Mouse (Mus musculus) kidney, adult 8-10 months (tissue): ENCODE measurements around the gene Hsf2.

Source experiments
- DNase-seq, 2 experiments: peaks; one replicate each; pipeline ENCODE4 v3.0.0; 2022

The Hsf2 gene

DNA sequence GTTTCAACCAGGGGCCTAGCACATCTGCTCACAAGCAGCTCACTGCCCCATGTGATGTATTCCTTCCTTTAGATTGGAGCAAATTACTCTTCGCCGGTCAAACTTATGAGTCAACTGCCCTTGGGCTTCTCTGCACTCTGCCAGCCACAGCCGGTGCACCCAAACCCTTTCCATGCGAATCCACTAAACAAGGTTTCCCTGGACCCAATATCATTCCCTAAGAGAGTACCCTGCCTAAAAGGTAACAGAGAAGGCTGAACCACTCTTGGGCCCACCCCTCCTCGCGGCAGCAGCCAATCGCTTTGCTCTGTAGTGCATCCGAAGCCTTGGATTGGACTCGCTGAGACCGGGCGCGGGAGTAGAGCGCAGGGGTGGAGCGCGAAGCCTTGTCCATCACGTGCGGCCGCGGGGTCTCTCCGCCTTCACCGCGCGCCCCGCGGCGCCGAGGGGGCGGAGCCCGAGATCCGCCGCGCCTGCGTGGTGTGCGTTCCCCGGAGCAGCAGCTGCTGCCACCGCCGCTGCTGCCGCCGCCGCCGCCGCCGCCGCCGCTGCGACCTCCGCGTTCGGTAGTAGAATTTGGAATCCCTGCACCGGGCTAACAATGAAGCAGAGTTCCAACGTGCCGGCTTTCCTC, at the start of gene Hsf2:
Gene Hsf2 (plus strand): TSS at position 478 of the 634 bp plus-strand sequence.
- DNase-seq, result peak; percentile 96 to 97

DNA sequence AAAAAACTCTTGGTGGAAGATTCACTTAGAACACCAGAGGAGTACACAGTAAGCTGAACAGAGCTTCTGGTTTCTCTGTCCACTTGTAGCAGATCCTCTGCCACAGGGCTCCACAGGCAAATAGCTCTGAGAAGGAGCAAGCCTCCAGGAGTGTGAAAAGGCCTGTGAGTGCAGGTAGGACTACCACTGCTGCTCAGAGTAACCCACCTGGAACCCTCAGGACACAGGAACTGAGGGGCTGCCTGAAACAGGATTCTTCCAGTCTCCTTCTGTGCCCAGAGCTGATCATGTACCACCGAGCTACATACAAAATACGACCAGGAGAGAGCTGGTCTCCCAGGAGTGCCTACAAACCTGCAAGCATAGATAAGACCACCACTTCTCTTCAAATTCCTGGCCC, 48.3 kb upstream of the Hsf2 start:
- DNase-seq, result no peak

DNA sequence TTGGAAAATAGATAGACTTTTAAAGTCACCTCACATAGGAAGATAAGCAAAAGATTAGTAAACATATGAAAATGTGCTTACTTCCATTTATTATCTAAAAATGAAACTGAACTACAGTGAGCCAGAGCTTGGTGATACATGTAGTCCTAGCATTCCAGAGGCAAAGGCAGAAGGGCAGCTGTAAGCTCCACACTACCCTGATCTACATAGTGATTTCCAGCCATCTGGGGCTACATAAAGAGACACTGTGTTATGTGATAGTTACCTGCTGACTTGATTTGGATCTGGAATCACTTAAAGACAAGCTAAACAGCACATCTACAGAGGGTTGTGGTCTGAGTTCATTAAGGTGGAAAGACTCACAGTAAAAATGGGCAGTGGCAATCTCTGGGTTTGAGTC, 45.1 kb upstream of the Hsf2 start:
- DNase-seq, result no peak

DNA sequence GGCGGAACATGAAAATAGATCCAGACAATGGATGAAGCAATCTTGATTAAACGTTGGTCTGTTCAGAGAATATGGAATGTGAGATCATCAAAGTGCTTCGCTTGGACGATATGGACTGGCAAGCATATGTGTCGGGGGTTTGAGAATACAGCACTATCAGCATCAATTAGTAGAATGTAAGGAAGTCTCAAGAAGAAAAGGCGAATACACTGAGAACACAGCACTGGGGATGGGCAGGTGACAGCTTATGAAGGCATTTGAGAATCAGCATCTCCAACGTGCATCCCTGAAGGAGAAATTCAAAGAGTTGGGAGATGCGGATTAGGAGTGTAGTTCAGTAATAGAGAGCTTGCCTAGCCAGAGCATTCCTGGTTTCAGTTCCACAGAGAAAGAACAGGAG, 41.8 kb upstream of the Hsf2 start:
- no peak for DNase-seq

DNA sequence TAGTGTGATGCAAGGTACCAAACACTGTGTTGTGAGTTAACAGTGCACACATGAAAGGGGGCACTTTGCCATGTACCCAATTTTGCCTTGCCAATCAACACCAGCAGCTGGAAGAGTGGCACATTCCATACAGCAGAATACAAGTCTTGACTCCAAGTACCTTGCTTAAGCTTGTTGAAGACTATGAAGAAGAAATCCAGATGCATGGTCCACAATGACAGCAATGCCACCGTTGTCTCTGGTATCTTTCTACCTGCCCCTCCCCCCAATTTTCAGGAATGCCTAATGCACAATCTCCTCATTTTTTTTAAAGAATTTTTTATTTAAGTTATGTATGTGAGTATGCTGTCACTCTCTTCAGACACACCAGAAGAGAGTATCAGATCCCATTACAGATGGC, 40.5 kb upstream of the Hsf2 start:
- DNase-seq, result no peak

DNA sequence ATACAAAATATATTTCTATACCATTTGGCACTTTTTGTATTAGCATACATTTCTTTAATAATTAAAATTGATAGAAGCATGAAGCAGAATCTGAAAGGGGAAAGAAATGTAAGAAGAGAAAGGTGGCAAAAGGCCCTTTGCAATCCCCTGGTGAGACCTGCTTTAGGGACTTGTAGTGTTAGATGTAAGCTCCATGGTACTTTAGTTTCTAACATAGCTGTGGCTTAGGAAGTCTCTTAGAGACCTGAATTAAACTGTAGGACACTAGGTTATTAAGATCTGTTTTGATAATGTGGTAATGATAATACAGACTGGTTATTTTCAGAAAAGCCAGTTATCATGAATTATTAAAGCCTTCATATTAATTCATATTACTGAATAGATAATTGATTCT, 38.5 kb upstream of the Hsf2 start:
- no peak for DNase-seq

DNA sequence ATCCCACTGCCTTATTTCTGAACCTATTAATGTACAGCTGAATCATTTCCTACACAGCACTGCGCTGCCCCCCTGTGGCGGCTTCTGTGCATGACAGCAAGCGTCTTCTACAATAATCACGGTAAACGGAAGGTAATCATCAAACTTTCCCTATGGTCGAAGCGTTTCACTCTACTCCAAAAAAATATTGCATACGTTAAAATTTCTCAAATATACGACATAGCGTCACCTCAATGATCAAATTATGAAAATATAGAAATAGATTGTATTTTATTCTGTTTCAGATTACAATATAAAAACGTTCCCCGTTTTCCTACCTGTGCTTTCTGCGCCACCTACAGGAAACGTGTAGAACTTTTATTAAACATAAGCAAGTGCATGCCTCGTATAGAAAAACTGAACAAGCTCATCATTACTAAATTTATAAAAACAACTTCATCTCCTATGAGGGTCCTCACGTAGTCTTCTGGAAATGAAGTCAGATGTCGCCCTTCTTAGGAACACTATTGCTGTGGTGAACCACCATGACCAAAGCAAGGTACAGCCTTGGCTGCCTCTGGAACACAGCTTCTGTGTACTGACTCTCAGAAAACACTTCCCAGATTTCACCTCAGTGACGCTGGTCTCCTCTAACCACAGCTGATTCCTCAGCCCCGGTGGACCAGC, 38.0 kb upstream of the Hsf2 start:
- DNase-seq, result peak; percentile 38 to 85

DNA sequence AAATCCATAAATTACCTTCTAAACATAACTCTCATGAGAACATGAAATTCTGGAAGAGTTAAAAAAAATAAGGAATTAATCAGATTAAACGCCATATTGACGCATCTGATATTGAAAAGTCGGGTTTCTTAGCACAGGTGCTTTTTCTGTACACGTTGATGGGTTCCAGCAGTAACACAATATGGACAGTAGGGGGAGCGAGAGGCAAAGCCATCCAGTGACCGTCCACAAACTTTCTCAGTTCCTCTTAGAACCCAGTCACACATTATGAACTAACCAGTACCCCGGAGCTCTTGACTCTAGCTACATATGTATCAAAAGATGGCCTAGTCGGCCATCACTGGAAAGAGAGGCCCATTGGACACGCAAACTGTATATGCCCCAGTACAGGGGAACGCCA, 22.9 kb upstream of the Hsf2 start:
- peak in 1 of 2 experiments; percentile 52 for DNase-seq

DNA sequence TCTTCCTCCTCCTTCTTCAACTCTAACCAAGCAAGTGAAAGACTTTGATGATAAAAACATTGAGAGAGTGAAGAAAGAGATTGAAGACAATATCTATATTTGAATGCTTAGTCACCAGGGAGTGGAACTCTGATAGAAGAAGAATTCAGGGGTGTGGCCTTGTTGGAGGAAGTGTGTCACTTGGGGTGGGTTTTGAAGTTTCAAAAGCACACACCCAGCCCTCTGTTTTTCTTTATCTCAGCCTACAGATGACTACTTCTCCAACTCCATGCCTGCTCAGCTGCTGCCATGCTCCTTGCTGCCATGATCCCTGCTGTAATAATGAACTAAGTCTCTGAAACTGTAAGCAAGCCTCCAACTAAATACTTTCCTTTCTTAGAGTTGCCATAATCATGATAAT, 20.4 kb upstream of the Hsf2 start:
- DNase-seq, result no peak

DNA sequence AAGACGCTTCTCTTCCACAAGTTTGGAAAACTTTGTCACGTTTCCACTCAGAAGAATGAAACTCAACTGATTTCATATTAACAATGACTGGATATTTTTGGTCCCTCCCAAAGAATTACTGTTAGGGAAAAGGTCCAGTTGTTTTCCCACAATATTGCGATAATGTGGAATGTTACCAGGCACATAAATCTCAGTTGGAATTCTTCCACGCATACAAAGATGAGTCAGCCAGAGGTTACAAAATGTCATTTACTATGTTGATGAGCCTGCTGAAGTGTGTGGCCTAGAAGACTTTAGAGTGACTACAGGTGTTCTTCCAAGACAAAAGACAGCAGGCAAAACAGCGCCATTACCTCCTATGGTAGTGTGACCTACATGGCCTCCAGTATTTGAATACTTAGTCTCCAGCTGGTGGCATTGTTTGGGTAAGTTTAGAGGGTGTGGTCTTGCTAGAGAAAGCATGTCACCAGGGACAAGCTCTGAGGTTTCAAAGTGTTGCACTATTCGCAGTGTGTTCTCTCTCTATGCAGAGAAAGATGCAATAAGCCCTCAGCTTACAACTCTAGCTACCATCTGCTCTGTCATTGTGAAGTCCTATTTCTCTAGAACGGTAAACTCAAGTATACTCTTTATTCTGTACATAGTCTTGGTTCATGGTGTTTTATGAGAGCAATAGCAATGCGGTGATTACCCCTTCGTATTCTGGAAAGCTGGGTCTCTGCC, 8.9 kb upstream of the Hsf2 start:
- DNase-seq, result no peak

DNA sequence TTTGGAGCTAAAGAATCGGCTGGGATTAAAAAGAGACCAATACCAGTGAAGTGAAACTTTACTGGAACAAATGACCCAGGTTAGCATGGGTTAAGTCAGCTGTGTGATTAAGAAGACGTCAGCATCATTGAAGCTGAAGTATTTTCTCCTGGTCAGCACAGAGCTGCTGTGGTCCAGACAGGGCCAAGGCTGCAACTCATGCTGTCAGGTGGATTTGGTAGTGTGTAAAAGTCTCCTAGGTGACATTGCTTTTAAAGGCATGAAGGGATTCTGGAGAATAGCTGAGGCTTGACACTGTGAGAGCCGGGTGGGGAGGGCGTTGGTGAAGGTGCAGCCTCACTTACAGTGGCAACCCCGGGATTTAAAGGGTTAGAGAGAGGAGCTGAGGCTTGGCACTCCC, 4.5 kb upstream of the Hsf2 start:
- no peak for DNase-seq

DNA sequence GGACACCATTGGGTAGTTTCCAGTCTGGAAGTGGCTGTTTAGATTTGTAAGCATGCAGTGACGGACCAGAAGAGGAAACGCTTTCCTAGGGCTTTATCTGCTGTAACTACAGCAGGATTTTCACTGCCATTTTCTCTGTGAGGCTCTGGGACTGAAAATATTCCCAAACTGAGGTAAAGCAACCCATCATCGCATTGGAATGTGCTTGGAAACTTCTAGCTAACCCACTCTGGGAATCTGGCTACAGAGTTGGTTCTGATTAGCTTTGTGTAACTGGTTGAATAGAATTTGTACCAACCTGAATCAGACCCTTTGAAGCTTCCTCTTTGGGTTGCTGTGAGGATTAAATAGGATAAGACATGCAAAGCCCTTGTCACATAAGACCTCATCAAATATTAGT, 1.4 kb upstream of the Hsf2 start:
- no peak for DNase-seq

DNA sequence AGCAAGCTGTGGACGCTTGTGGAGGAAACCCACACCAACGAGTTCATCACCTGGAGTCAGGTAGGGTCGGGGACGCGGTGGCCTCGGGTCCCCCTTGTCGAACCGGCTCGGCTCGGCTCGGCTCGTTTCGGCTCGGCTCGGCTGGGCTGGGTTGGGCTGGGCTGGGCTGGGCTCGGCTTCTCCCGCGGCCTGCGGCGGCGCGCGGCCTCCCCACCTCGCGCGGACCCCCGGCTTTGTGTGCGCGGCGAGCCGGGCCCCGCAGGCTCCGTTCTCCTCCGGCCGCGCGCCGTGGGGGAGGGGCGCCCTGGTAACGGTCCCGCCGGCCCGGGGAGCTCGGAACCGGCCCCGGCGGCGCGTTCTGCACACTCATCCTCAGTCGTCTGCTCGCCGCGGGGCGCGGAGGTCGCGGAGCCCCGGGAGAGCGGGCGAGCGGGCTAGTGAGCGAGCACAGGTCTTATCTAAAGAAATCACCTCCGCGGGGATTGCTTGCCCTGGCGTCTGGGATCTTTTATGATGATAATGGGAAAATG, 422 bp downstream of the Hsf2 start:
- no peak for DNase-seq

DNA sequence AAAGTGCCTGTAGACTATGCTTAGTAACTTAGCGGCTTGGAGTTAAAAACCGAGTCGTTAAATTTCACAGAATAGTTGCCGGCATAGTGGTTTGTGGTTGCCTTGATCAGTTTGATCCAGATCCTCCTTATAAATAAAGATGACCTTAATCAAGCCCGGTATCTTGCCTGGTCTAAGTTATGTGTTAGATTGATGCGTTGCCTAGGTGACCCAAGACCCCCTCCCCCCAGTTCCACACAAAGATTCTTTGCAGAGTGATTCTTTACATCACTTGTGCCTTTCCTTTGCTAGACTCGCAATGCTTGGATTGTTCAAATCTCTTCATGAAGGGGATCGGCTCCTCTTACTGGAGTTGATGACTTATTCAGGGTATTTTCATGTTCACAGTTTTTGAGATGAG, 1.0 kb downstream of the Hsf2 start:
- no peak for DNase-seq

DNA sequence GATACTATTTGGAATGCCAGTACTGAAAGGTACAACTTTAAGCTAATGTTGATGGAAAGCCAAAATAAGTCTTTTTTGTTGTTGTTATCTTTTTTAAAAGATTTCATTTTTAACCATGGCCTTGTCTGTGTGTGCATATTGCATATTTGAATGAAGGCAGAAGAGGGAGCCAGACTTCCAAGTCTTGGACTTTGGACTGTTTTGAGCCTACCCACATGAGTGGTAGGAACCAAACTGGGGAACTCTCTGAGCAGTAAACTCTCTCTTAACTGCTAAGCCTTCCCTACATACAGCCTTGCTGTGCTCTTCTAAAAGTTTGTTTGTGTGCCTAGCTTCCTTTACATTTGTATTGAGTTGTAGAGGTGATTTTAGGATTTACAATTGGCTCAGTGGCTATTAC, 2.4 kb downstream of the Hsf2 start:
- peak in 1 of 2 experiments; percentile 15 for DNase-seq

DNA sequence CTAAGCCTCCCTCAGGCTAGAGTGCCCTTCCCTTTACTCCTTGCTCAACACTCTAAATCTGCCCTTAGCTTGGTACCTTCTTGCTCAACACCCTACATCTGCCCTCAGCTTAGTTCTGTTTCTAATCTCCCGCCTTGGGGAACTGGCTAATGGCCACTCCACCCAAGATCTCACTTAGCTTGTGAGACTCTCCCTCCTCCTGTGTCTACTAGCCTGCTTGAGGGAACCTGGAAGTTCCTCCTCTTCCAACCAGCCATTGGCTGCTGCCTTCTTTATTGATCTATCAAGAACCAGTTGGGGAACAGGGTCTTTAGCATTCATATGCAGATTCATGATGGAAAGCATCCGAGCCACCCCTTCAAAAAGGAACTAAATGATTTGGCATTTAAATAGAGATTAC, 5.9 kb downstream of the Hsf2 start:
- no peak for DNase-seq

DNA sequence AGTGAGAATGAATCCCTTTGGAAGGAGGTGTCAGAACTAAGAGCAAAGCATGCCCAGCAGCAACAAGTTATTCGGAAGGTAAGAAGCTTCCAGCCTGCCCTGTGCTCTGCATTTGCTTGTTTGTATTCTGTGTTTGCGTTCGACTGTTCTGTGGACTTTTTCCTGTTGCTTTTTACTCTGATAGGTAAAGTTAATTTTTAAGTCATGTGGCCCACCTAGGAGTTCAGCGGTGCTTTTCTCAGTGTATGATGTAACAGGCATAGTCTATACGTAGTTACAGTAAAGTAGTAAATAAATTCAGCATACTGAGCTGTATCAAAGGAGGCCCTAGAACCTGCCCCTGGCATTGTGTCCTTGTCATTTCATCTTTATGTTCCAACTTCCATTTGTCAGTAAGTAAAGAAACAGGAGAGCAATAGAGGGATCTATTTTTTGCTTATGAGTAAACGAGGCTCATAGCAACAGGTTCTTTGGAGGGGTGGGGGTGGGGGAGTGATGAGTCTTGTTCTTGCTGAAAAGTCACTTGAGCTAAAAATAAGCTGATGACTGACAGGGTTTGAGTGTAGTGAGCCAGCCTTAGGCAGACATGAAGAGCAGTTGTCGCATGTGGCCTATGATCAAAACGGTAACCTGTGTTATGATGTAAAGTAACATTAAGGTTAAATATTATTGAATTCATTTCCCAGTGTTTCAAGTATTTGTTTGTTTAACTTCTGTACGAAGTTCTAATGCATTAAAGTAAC, 13.4 kb downstream of the Hsf2 start:
- DNase-seq, result no peak

DNA sequence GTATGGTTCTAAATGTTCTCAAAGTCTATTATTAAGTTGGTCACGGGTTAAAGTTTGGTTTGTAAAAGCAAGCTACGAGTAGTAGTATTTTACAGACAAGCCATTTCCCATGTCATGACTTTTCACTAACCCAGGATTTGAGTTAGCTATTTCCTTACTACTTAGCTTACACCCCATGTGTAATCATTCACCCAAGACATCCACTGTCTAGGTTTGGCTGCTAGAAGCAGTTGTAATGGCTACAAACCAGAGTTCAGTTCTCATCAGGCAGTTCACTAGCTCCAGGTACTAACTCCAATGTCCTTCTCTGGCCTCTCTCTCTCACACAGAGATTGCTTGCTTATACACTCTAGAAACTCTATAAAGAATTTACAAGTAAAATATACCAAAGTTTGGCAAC, 28.4 kb downstream of the Hsf2 start:
- peak in 1 of 2 experiments; percentile 26 for DNase-seq

DNA sequence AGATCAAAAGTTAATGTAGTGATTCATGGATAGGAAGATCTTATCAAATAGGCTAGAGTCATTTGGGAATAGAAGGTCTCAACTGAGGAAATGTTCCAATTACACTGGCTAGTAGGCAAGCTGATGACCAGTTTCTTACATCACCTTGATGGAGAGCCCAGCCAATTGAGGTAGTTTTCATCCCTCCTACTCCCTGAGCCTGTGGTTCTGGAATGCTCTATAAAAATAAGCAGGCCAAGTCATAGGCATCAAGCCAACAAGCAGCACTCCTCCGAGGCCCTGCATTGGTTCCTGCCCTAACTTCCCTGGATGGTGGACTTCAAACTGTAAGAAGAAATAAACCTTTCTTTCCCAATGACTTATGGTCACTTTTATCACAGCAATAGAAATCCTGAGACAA, 29.1 kb downstream of the Hsf2 start:
- no peak for DNase-seq

DNA sequence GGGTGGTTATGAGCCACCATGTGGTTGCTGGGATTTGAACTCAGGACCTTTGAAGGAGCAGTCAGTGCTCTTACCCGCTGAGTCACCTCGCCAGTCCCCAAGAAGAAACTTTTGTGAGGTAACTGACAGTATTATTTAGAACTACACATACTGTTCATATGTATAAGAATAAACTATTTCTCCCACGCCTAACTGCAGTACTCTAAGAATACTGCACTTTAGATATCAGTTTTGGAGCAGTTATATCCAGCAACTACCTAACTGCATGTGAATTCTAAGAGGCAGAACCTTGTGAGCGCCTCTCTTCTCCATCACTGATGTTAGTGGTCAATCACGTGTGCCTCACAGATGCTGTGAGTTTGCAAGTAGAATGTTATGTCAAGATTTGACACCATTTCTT, 40.3 kb downstream of the Hsf2 start:
- DNase-seq, result no peak

DNA sequence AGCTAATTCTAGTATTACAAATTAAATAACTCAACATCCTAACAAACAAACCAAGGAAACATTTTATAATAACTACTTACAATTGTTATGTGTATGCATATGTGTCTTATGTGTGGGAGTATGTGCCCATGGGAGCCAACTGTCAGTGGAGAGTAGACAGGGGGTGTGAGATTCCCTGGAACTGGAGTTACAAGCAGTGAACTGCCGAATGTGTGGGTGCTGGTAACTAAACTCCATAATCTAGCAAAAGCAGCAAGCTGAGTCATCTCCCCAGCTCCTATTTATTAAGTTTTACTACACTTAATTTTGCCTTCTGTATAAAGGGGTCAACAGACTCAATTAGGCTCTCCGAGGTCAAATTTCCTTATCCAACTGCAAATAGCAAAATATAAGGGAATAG, 44.9 kb downstream of the Hsf2 start:
- DNase-seq, result no peak

DNA sequence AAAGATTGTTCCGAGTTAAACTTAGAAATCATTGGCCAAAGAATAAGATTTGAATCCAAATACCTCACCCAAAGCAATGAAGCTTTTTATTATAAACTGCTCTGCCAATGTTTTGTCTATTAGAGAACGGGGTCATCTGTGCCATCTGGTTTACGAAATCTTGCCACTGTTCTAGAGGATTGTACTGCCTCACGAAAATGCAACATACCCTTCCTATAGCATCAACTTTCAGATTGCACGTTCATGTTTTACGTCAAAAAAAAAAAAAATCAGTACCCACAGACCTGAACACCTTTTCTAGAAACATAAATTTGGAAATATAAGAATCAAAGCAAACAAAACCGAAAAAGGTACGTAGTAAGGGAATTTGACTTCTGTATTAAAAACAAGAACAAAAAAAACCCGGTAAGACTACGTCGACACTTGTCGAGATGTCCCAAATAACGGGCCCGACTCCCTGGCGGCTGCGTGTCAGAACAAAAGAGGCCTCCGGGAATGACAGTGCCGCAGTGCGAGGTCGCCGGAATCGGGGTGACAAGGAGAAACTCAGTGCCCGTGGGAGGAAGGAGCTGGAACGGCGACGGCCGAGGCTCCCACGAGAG, 45.5 kb downstream of the Hsf2 start:
- DNase-seq, result no peak
